Mouse (Mus musculus) midbrain, postnatal 0 days (tissue): ENCODE results near the gene Rnf41. TPM values are rescaled to one million over a fixed set of nuclear protein-coding genes. Genes with fewer than 3 reads are reported as not detected.

Experiments used
- ATAC-seq: fragments of 200-750 bp; cut with Nextera tagmentation; 2 replicates; pipeline ENCODE4 v1.8.0; 2017; ENCODE audit warnings: moderate number of reproducible peaks, mild to moderate bottlenecking, moderate TSS enrichment, moderate library complexity; ENCODE audit not compliant: low FRiP score
- DNase-seq: peaks from one replicate; pipeline ENCODE4 v3.0.0-alpha.2; 2015; ENCODE audit warnings: low spot score
- H3K27ac ChIP-seq: fragments of 300-500 bp; sonication (generic); 2 replicates; pipeline ENCODE4 v1.5.1; 2014; ENCODE audit warnings: low read depth, mild to moderate bottlenecking, low read length, mixed read lengths
- H3K27me3 ChIP-seq: fragments of 300-500 bp; sonication (generic); 2 replicates; pipeline ENCODE4 v1.6.1; 2014; ENCODE audit warnings: low read length, control low read depth, mixed read lengths; ENCODE audit not compliant: insufficient read depth
- H3K36me3 ChIP-seq: fragments of 300-500 bp; sonication (generic); 2 replicates; pipeline ENCODE4 v1.6.1; 2014; ENCODE audit warnings: low read length, control low read depth, mixed read lengths; ENCODE audit not compliant: insufficient read depth
- H3K4me1 ChIP-seq: fragments of 300-500 bp; sonication (generic); 2 replicates; pipeline ENCODE4 v1.6.1; 2014; ENCODE audit warnings: mild to moderate bottlenecking, control low read depth, antibody characterized with exemption, low read length, mixed read lengths; ENCODE audit not compliant: insufficient read depth
- H3K4me2 ChIP-seq: fragments of 300-500 bp; sonication (generic); 2 replicates; pipeline ENCODE4 v1.6.1; 2014; ENCODE audit warnings: low read depth, mild to moderate bottlenecking, low read length, mixed read lengths; ENCODE audit not compliant: poor library complexity, severe bottlenecking
- H3K4me3 ChIP-seq: fragments of 300-500 bp; sonication (generic); 2 replicates; pipeline ENCODE4 v1.5.1; 2014; ENCODE audit warnings: low read depth, mild to moderate bottlenecking, low read length, moderate library complexity
- H3K9ac ChIP-seq: fragments of 300-500 bp; sonication (generic); replicated peaks from 2 replicates; pipeline ENCODE4 v1.6.1; 2014; ENCODE audit warnings: mild to moderate bottlenecking, low read length, moderate library complexity, mixed read lengths; ENCODE audit not compliant: poor library complexity, severe bottlenecking
- H3K9me3 ChIP-seq: fragments of 300-500 bp; sonication (generic); 2 replicates; pipeline ENCODE4 v1.6.1; 2016; ENCODE audit warnings: low read length, control low read depth
- CTCF ChIP-seq: IDR thresholded peaks from 2 replicates; pipeline ENCODE4 v1.5.1; 2016; ENCODE audit warnings: antibody characterized with exemption, mild to moderate bottlenecking
- WGBS: fragments of 180-500 bp; shearing (Covaris S2); extraction: QIAGEN DNeasy Blood & Tissue Kit; methylation state at CpG from one replicate; pipeline ENCODE4 v1.1.7; 2014; 5-methylcytosine and 5-hydroxymethylcytosine counted together
- polyA plus RNA-seq: library from polyadenylated mRNA; unstranded; fragments of >200 nt; fragmentation: Nextera tagmentation; extraction: Ambion mirVana; gene quantifications from 2 replicates; pipeline ENCODE4 v1.2.1, GENCODE M21; 2015
- total RNA-seq: library from RNA; depleted of rRNA; stranded (reverse); fragments of >200 nt; gene quantifications from 2 replicates; pipeline ENCODE4 v1.2.3, GENCODE M21; 2014

Gene Rnf41
- total and polyA plus RNA-seq, 2 experiments from 2014 or later, result 91.6 to 94.3 TPM

DNA sequence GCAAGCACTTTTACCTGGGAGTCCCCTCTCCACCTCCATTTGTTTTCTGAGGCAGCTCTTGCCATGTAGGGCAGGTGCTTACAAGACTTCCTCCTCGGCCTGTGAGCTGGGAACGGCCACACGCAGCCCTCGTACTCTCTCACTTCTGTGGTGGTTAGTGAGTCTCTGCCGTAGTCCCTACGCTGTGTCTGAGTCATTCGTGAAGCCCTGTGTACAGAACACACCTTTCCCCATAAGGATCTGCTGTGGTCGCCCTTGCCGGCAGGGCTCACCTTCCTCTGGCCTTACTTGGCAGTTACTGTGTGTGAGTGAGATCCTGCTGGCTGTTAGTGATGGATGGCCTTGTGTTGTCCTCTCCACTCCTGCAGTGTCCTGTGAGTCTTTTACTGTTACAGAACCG, 23.2 kb downstream of the Rnf41 start:
- 87% methylated on average over 10 of the region's 10 CpGs for WGBS
- no peak overlapping the region for H3K27ac ChIP-seq
- DNase-seq (no peak), ATAC-seq (no peak)
- H3K27me3 ChIP-seq, result no peaks in the 10 kb centered on the region
- no peaks in the 10 kb centered on the region for H3K9me3 ChIP-seq
- no peak for TF ChIP-seq CTCF
- H3K4me3 ChIP-seq, result no peak overlapping the region
- no peaks in the 10 kb centered on the region for H3K4me1 ChIP-seq
- H3K4me2 ChIP-seq, result no peak overlapping the region
- 0 out of 2 replicates have a peak overlapping the region, but pooled peaks have one; percentile 19 for H3K9ac ChIP-seq
- H3K36me3 ChIP-seq, result peaks cover 54% of the 10 kb centered on the region

GRCm38 (mm10) chr10:128435186-128435823, 23.8 kb downstream of the Rnf41 start:
- no peaks in the 10 kb centered on the region for H3K27me3 ChIP-seq
- H3K36me3 ChIP-seq, result peaks cover 57% of the 10 kb centered on the region
- ATAC-seq (no peak), DNase-seq (peak; percentile 36)
- H3K4me2 ChIP-seq, result no peak overlapping the region
- no peak overlapping the region for H3K4me3 ChIP-seq
- 0 out of 2 replicates have a peak overlapping the region, but pooled peaks have one; percentile 19 for H3K9ac ChIP-seq
- WGBS, result 63% methylated on average over 17 of the region's 17 CpGs
- H3K27ac ChIP-seq, result no peak overlapping the region
- H3K9me3 ChIP-seq, result no peaks in the 10 kb centered on the region
- no peaks in the 10 kb centered on the region for H3K4me1 ChIP-seq
- TF ChIP-seq CTCF, result no peak

DNA sequence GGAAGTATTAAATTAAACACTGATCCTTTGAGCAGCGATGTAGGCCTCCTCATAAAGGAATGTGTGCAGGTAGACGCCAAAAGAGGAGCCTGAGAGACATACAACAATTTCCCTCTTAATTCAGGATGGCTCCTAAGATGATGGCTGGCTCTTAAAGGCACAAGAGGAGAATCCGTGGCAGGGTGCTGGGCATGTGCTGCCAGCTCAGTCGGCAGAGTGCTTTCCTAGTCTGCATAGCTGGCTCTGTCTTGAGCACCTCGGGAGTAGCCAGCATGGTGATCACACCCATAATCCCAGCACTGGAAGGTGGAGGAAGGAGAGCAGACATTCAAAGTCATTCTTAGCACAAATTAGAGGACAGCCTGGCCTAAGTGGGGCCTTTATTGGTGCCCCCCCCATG, 24.4 kb downstream of the Rnf41 start:
- H3K4me1 ChIP-seq, result no peaks in the 10 kb centered on the region
- H3K36me3 ChIP-seq, result peaks cover 56% of the 10 kb centered on the region
- H3K9me3 ChIP-seq, result no peaks in the 10 kb centered on the region
- no peak for DNase-seq
- no peak for ATAC-seq
- no peak for TF ChIP-seq CTCF
- no peak overlapping the region for H3K27ac ChIP-seq
- H3K4me2 ChIP-seq, result no peak overlapping the region
- H3K9ac ChIP-seq, result no peak overlapping the region
- WGBS, result 90% methylated on average over 5 of the region's 5 CpGs
- no peak overlapping the region for H3K4me3 ChIP-seq
- no peaks in the 10 kb centered on the region for H3K27me3 ChIP-seq

- H3K4me2 ChIP-seq, result no peak overlapping the region
- H3K27ac ChIP-seq, result no peak overlapping the region
- H3K4me3 ChIP-seq, result no peak overlapping the region
- ATAC-seq (no peak), DNase-seq (no peak)
- H3K27me3 ChIP-seq, result no peaks in the 10 kb centered on the region
- no peaks in the 10 kb centered on the region for H3K4me1 ChIP-seq
- WGBS, result 95% methylated on average over 8 of the region's 8 CpGs
- no peaks in the 10 kb centered on the region for H3K9me3 ChIP-seq
- TF ChIP-seq CTCF, result no peak
- peaks cover 55% of the 10 kb centered on the region for H3K36me3 ChIP-seq
- no peak overlapping the region for H3K9ac ChIP-seq
These were observed 24.9 kb downstream of the Rnf41 start for GRCm38 (mm10) chr10:128436376-128436775.

- TF ChIP-seq CTCF, result no peak
- peaks cover 55% of the 10 kb centered on the region for H3K36me3 ChIP-seq
- no peak for ATAC-seq
- WGBS, result 84% methylated on average over 10 of the region's 10 CpGs
- H3K9me3 ChIP-seq, result no peaks in the 10 kb centered on the region
- no peak overlapping the region for H3K27ac ChIP-seq
- H3K9ac ChIP-seq, result no peak overlapping the region
- H3K27me3 ChIP-seq, result no peaks in the 10 kb centered on the region
- no peaks in the 10 kb centered on the region for H3K4me1 ChIP-seq
- H3K4me2 ChIP-seq, result no peak overlapping the region
- DNase-seq, result no peak
- no peak overlapping the region for H3K4me3 ChIP-seq
These were observed 27.3 kb downstream of the Rnf41 start for GRCm38 (mm10) chr10:128438675-128439279.

- Histone ChIP-seq H3K4me2 (no peak overlapping the region), H3K9ac (no peak overlapping the region), H3K4me1 (no peaks in the 10 kb centered on the region), H3K36me3 (peaks cover 46% of the 10 kb centered on the region), H3K27ac (no peak overlapping the region), H3K4me3 (no peak overlapping the region), H3K27me3 (no peaks in the 10 kb centered on the region), H3K9me3 (no peaks in the 10 kb centered on the region)
- 63% methylated on average over 10 of the region's 10 CpGs for WGBS
- ATAC-seq, result no peak
- peak; percentile 66 for TF ChIP-seq CTCF
- peak; percentile 62 for DNase-seq
These were observed 28.9 kb downstream of the Rnf41 start for GRCm38 (mm10) chr10:128440407-128440806.
